Mouse (Mus musculus) forebrain, embryonic 16.5 days (tissue): Measurements from ENCODE around the gene Anks1b. TPM values are rescaled to one million over a fixed set of nuclear protein-coding genes. Genes with fewer than 3 reads are reported as not detected.

Source experiments
- ATAC-seq: fragments of 200-750 bp; cut with Nextera tagmentation; 2 replicates; pipeline ENCODE4 v1.8.0; 2017; ENCODE audit warnings: mild to moderate bottlenecking, moderate library complexity
- H3K27ac ChIP-seq: fragments of 300-500 bp; sonication (generic); 2 replicates; pipeline ENCODE4 v1.5.1; 2014; ENCODE audit warnings: low read length, control low read depth
- H3K27me3 ChIP-seq: fragments of 300-500 bp; sonication (generic); replicated peaks from 2 replicates; pipeline ENCODE4 v1.6.1; 2014; ENCODE audit warnings: low read length; ENCODE audit not compliant: control insufficient read depth, insufficient read depth
- H3K36me3 ChIP-seq: fragments of 300-500 bp; sonication (generic); 2 replicates; pipeline ENCODE4 v1.6.1; 2014; ENCODE audit not compliant: control insufficient read depth, insufficient read depth
- H3K4me1 ChIP-seq: fragments of 300-500 bp; sonication (generic); replicated peaks from 2 replicates; pipeline ENCODE4 v1.6.1; 2014; ENCODE audit warnings: low read length; ENCODE audit not compliant: control insufficient read depth, insufficient read depth
- H3K4me2 ChIP-seq: fragments of 300-500 bp; sonication (generic); 2 replicates; pipeline ENCODE4 v1.6.1; 2014; ENCODE audit warnings: mild to moderate bottlenecking, low read length, control low read depth
- H3K4me3 ChIP-seq: fragments of 300-500 bp; sonication (generic); replicated peaks from 2 replicates; pipeline ENCODE4 v1.5.1; 2014; ENCODE audit warnings: mild to moderate bottlenecking, low read length, control low read depth
- H3K9ac ChIP-seq: fragments of 300-500 bp; sonication (generic); replicated peaks from 2 replicates; pipeline ENCODE4 v1.6.1; 2014; ENCODE audit warnings: low read depth, low read length, control low read depth
- H3K9me3 ChIP-seq: fragments of 300-500 bp; sonication (generic); 2 replicates; pipeline ENCODE4 v1.6.1; 2016; ENCODE audit warnings: low read length; ENCODE audit not compliant: control insufficient read depth
- WGBS: fragments of 180-500 bp; shearing (Covaris S2); extraction: QIAGEN DNeasy Blood & Tissue Kit; methylation state at CpG from one replicate; pipeline ENCODE4 v1.1.7; 2014; 5-methylcytosine and 5-hydroxymethylcytosine counted together
- polyA plus RNA-seq: library from polyadenylated mRNA; unstranded; fragments of >200 nt; fragmentation: Nextera tagmentation; extraction: Ambion mirVana; gene quantifications from 2 replicates; pipeline ENCODE4 v1.2.1, GENCODE M21; 2015

The Anks1b gene
- polyA plus RNA-seq, 1 experiment from 2014 or later = 84.4 TPM

DNA sequence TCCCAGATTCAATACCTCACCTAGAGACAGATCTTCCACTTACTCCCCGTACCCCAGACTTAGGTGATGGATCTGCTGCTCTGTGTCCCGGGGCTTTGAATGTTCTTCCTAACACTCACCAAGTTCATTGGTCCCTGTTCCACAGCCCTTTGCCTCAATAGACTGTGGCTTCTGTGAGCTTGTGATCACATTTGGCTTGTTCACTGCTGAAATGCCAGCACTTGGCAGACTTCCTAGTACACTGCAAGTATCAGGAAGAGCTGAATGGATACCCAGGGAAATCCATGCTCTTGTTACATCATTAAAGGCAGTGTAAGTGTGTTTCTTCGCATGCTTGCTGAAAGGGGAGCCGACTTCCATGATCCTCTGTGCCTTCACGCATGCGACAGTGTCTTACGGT, 17.0 kb upstream of the Anks1b start:
- H3K27ac ChIP-seq = peak overlapping the region; percentile 10; the same call in 1 of the 2 replicates

GRCm38 (mm10) chr10:89868211-89868610, 5.1 kb upstream of the Anks1b start:
- H3K27me3 ChIP-seq = no peaks in the 10 kb centered on the region
- no peak overlapping the region for H3K9ac ChIP-seq
- peaks cover 7% of the 10 kb centered on the region for H3K4me1 ChIP-seq
- H3K27ac ChIP-seq = no peak overlapping the region
- H3K36me3 ChIP-seq = no peaks in the 10 kb centered on the region
- no peaks in the 10 kb centered on the region for H3K9me3 ChIP-seq
- no peak for ATAC-seq
- H3K4me3 ChIP-seq = no peak overlapping the region
- 92% methylated on average over 4 of the region's 4 CpGs for WGBS
- no peak overlapping the region for H3K4me2 ChIP-seq

More for the DNA sequence above, 17.0 kb upstream of the Anks1b start:
- peak; percentile 61 for ATAC-seq
- no peak overlapping the region for H3K4me2 ChIP-seq
- WGBS = 81% methylated on average over 7 of the region's 7 CpGs
- no peak overlapping the region for H3K4me3 ChIP-seq
- H3K9ac ChIP-seq = no peak overlapping the region
- H3K36me3 ChIP-seq = no peaks in the 10 kb centered on the region
- no peaks in the 10 kb centered on the region for H3K9me3 ChIP-seq
- H3K4me1 ChIP-seq = peaks cover 5% of the 10 kb centered on the region; the same call in 1 of the 2 replicates
- no peaks in the 10 kb centered on the region for H3K27me3 ChIP-seq

GRCm38 (mm10) chr10:89868836-89869235, 4.5 kb upstream of the Anks1b start:
- Histone ChIP-seq H3K4me1 (peaks cover 7% of the 10 kb centered on the region), H3K9ac (no peak overlapping the region), H3K4me2 (no peak overlapping the region), H3K27ac (no peak overlapping the region), H3K27me3 (no peaks in the 10 kb centered on the region), H3K4me3 (no peak overlapping the region), H3K36me3 (no peaks in the 10 kb centered on the region), H3K9me3 (no peaks in the 10 kb centered on the region)
- ATAC-seq = no peak
- 88% methylated on average over 3 of the region's 3 CpGs for WGBS

DNA sequence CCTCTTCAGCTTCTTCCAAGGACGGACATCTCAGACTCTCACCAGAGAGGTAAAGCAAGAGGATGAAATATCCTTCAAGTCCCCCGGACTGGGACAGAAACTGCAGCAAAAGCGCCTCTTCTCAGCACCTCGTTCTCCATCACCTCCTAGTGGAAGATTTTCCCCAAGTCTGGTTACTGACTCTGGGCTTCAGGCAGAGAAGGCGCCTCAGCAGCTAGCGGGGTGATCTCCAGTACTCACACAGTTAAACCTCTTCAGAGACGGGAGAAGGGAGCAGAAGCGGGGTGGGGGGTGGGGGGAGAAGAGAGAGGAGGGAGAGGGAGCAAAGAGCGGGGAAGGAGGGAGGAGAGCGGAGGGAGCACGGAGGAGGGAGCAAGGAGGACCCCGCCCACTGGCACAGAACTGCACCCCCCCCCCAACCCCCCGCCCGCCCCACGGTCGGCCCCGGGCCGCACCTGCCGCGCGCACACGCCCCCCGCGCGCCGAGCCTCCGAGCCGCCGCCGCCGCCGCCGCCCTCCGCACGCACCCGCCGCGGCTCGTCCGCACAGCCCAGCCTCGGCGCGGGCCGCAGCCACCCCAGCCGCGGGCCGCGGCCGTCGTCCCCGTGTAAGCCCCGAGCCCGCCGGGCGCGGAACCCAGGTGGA, 686 bp upstream of the Anks1b start:
- Histone ChIP-seq H3K4me2 (peak overlapping the region; percentile 72), H3K9me3 (no peaks in the 10 kb centered on the region), H3K4me1 (peaks cover 13% of the 10 kb centered on the region), H3K27me3 (no peaks in the 10 kb centered on the region), H3K27ac (peak overlapping the region; percentile 99), H3K9ac (peak overlapping the region; percentile 87), H3K36me3 (no peaks in the 10 kb centered on the region), H3K4me3 (peak overlapping the region; percentile 78)
- 0% methylated on average over 30 of the region's 56 CpGs for WGBS
- peak; percentile 91 for ATAC-seq

DNA sequence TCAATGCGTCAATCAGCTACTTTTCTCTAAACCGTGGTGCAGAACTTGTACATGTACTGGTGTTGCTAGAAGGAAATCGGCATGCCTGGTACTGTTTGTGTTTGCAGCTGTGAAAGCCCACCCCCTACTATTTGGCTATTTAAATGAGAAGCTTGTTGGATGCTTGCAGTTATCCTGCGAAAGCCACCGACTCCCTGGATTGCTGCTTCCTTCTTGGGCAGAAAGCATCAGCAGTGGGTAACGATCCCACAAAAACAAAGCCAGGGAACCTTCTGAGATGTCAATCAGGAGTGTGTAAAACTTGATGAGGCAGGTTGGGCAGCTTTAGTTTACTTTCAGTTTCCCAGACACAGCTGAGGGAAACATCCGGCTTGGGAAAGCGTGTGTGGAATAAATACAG, 727 bp downstream of the Anks1b start:
- peaks cover 13% of the 10 kb centered on the region for H3K4me1 ChIP-seq
- peak overlapping the region; percentile 99 for H3K27ac ChIP-seq
- no peaks in the 10 kb centered on the region for H3K27me3 ChIP-seq
- no peaks in the 10 kb centered on the region for H3K9me3 ChIP-seq
- peak overlapping the region; percentile 72 for H3K4me2 ChIP-seq
- peak overlapping the region; percentile 78 for H3K4me3 ChIP-seq
- WGBS = 2% methylated on average over 8 of the region's 8 CpGs
- ATAC-seq = no peak
- no peaks in the 10 kb centered on the region for H3K36me3 ChIP-seq
- peak overlapping the region; percentile 87 for H3K9ac ChIP-seq

GRCm38 (mm10) chr10:89883561-89883960, 10.3 kb downstream of the Anks1b start:
- ATAC-seq = no peak
- Histone ChIP-seq H3K9ac (no peak overlapping the region), H3K4me2 (no peak overlapping the region), H3K4me1 (no peaks in the 10 kb centered on the region), H3K27ac (no peak overlapping the region), H3K4me3 (no peak overlapping the region), H3K36me3 (no peaks in the 10 kb centered on the region), H3K9me3 (no peaks in the 10 kb centered on the region), H3K27me3 (no peaks in the 10 kb centered on the region)
- 84% methylated on average over 8 of the region's 8 CpGs for WGBS

DNA sequence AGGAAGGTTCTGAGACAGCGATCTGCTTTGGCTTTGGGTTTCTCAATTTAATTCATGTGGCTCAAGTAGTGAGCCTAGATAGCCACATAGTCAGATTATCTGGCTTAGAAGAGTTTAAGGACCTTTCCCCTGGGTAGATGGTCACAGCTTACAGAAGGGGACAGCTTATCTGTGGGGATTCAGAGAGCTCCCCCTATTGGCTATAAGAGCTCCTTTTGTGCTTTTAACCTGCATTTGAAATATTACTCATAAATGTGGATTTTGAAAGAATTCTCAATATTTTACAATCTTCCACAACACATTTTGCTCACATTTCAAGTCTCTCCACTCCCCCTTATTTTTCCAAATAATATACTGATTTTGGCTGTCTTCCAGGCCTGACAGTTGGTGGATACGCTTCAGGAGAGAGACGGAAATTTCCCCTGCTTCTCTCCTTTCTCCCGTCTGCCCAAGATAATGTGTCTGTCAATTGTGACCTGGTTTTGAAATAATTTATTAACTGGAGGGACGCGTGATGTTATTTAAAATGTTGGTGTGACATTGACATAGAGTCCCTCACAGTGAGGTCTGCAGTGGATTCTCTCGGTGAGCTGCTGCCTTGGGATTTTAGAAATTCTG, 29.5 kb downstream of the Anks1b start:
- Histone ChIP-seq H3K36me3 (no peaks in the 10 kb centered on the region), H3K4me3 (no peak overlapping the region), H3K4me2 (no peak overlapping the region), H3K27me3 (no peaks in the 10 kb centered on the region), H3K9me3 (no peaks in the 10 kb centered on the region), H3K9ac (no peak overlapping the region), H3K27ac (no peak overlapping the region), H3K4me1 (no peaks in the 10 kb centered on the region)
- ATAC-seq = no peak
- WGBS = 48% methylated on average over 7 of the region's 7 CpGs

GRCm38 (mm10) chr10:89911889-89912288, 38.6 kb downstream of the Anks1b start:
- peak; percentile 77 for ATAC-seq
- Histone ChIP-seq H3K9ac (no peak overlapping the region), H3K4me2 (0 out of 2 replicates have a peak overlapping the region, but pooled peaks have one; percentile 3), H3K4me1 (peaks cover 11% of the 10 kb centered on the region; the same call in 1 of the 2 replicates), H3K9me3 (no peaks in the 10 kb centered on the region), H3K27me3 (no peaks in the 10 kb centered on the region), H3K4me3 (no peak overlapping the region), H3K36me3 (no peaks in the 10 kb centered on the region), H3K27ac (no peak overlapping the region)
- WGBS = 41% methylated on average over 4 of the region's 4 CpGs

DNA sequence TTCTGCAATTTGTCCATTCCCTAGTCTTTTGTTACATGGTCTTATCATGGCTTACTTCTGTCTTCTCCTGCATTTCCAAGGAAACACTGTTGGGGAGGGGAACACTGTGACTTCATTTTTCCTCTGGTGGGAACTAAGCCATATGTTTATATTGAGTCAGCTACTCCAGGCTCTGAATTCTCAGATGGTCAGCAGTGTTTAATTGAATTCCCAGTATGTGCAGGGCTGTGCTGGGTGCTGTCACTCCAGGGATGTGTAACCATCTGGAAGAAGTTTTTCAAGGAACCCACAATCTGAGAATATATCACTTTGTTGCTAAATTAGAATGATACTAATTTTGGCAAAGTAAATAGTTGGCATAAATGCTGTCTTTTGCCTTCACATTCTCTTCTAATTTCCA, 39.9 kb downstream of the Anks1b start:
- Histone ChIP-seq H3K4me1 (peaks cover 11% of the 10 kb centered on the region; the same call in 1 of the 2 replicates), H3K9me3 (no peaks in the 10 kb centered on the region), H3K9ac (no peak overlapping the region)

More for the DNA sequence above, 39.9 kb downstream of the Anks1b start:
- H3K4me2 ChIP-seq = no peak overlapping the region
- no peaks in the 10 kb centered on the region for H3K36me3 ChIP-seq
- no peaks in the 10 kb centered on the region for H3K27me3 ChIP-seq
- no peak overlapping the region for H3K4me3 ChIP-seq
- peak; percentile 89 for ATAC-seq
- peak overlapping the region; percentile 47 for H3K27ac ChIP-seq
